Mouse (Mus musculus) heart, embryonic 16.5 days (tissue): ENCODE measurements around the gene Fgfr3. TPM values are rescaled to one million over a fixed set of nuclear protein-coding genes. Genes with fewer than 3 reads are reported as not detected.
A peak's percentile ranks its signal among the peaks of the same experiment; 100 is the strongest.

Experiments used
- ATAC-seq: fragments of 200-750 bp; cut with Nextera tagmentation; replicated peaks from 2 replicates; pipeline ENCODE4 v1.8.0; 2017; ENCODE audit warnings: moderate number of reproducible peaks; ENCODE audit not compliant: insufficient read depth, low FRiP score; ENCODE audit errors: extremely low read depth
- H3K27ac ChIP-seq: fragments of 300-500 bp; sonication (generic); 2 replicates; pipeline ENCODE4 v1.5.1; 2014; ENCODE audit warnings: mild to moderate bottlenecking, low read length, control low read depth, moderate library complexity
- H3K27me3 ChIP-seq: fragments of 300-500 bp; sonication (generic); 2 replicates; pipeline ENCODE4 v1.6.1; 2014; ENCODE audit warnings: low read length, mixed read lengths; ENCODE audit not compliant: control insufficient read depth, insufficient read depth
- H3K36me3 ChIP-seq: fragments of 300-500 bp; sonication (generic); 2 replicates; pipeline ENCODE4 v1.6.1; 2014; ENCODE audit not compliant: control insufficient read depth, insufficient read depth
- H3K4me1 ChIP-seq: fragments of 300-500 bp; sonication (generic); 2 replicates; pipeline ENCODE4 v1.6.1; 2014; ENCODE audit warnings: low read length, mixed read lengths; ENCODE audit not compliant: control insufficient read depth, insufficient read depth
- H3K4me2 ChIP-seq: fragments of 300-500 bp; sonication (generic); 2 replicates; pipeline ENCODE4 v1.6.1; 2014; ENCODE audit warnings: low read depth, mild to moderate bottlenecking, control low read depth, low read length
- H3K4me3 ChIP-seq: fragments of 300-500 bp; sonication (generic); 2 replicates; pipeline ENCODE4 v1.5.1; 2014; ENCODE audit warnings: mild to moderate bottlenecking, control low read depth, low read length
- H3K9ac ChIP-seq: fragments of 300-500 bp; sonication (generic); 2 replicates; pipeline ENCODE4 v1.6.1; 2014; ENCODE audit warnings: low read length, control low read depth
- H3K9me3 ChIP-seq: fragments of 300-500 bp; sonication (generic); replicated peaks from 2 replicates; pipeline ENCODE4 v1.6.1; 2016; ENCODE audit warnings: low read length; ENCODE audit not compliant: control insufficient read depth
- WGBS: fragments of 180-500 bp; shearing (Covaris S2); extraction: QIAGEN DNeasy Blood & Tissue Kit; methylation state at CpG from one replicate; pipeline ENCODE4 v1.1.7; 2014; 5-methylcytosine and 5-hydroxymethylcytosine counted together
- polyA plus RNA-seq: library from polyadenylated mRNA; unstranded; fragments of >200 nt; fragmentation: Nextera tagmentation; extraction: Ambion mirVana; gene quantifications from 2 replicates; pipeline ENCODE4 v1.2.1, GENCODE M21; 2015

Fgfr3 gene
- polyA plus RNA-seq, 1 experiment from 2014 or later: 3.9 TPM

- WGBS: under 1% methylated on average over 53 of the region's 53 CpGs
- no peak; the same call in 1 of the 2 replicates for ATAC-seq
- Histone ChIP-seq H3K9ac (peak overlapping the region; percentile 73), H3K9me3 (no peaks in the 10 kb centered on the region), H3K4me1 (peaks cover 14% of the 10 kb centered on the region), H3K36me3 (no peaks in the 10 kb centered on the region), H3K4me3 (peak overlapping the region; percentile 60), H3K27ac (no peak overlapping the region), H3K27me3 (peaks cover 25% of the 10 kb centered on the region), H3K4me2 (peak overlapping the region; percentile 98)
Observed at GRCm38 (mm10) chr5:33722266-33723018, 968 bp downstream of the Fgfr3 start.

GRCm38 (mm10) chr5:33723019-33723640 is 1.7 kb downstream of the Fgfr3 start:
- Histone ChIP-seq H3K4me3 (peak overlapping the region; percentile 60), H3K9ac (peak overlapping the region; percentile 73), H3K36me3 (no peaks in the 10 kb centered on the region), H3K4me1 (peaks cover 14% of the 10 kb centered on the region), H3K27ac (no peak overlapping the region), H3K4me2 (peak overlapping the region; percentile 98), H3K9me3 (no peaks in the 10 kb centered on the region), H3K27me3 (peaks cover 25% of the 10 kb centered on the region)
- 1% methylated on average over 61 of the region's 61 CpGs for WGBS
- ATAC-seq: no peak

- H3K9me3 ChIP-seq: no peaks in the 10 kb centered on the region
- H3K4me1 ChIP-seq: peaks cover 14% of the 10 kb centered on the region
- H3K36me3 ChIP-seq: no peaks in the 10 kb centered on the region
- H3K27ac ChIP-seq: no peak overlapping the region
- ATAC-seq: no peak
- peaks cover 25% of the 10 kb centered on the region for H3K27me3 ChIP-seq
- H3K9ac ChIP-seq: peak overlapping the region; percentile 73
- H3K4me3 ChIP-seq: peak overlapping the region; percentile 60
- H3K4me2 ChIP-seq: peak overlapping the region; percentile 98
- 19% methylated on average over 36 of the region's 36 CpGs for WGBS
Observed at GRCm38 (mm10) chr5:33723641-33724465, 2.4 kb downstream of the Fgfr3 start.

GRCm38 (mm10) chr5:33726081-33726647 is 4.7 kb downstream of the Fgfr3 start:
- ATAC-seq: no peak
- 84% methylated on average over 7 of the region's 7 CpGs for WGBS
- H3K9ac ChIP-seq: no peak overlapping the region
- peaks cover 22% of the 10 kb centered on the region for H3K27me3 ChIP-seq
- H3K9me3 ChIP-seq: no peaks in the 10 kb centered on the region
- H3K4me1 ChIP-seq: peaks cover 10% of the 10 kb centered on the region
- no peak overlapping the region for H3K27ac ChIP-seq
- no peak overlapping the region for H3K4me3 ChIP-seq
- H3K36me3 ChIP-seq: no peaks in the 10 kb centered on the region
- no peak overlapping the region for H3K4me2 ChIP-seq

- Histone ChIP-seq H3K4me1 (peaks cover 8% of the 10 kb centered on the region), H3K36me3 (no peaks in the 10 kb centered on the region), H3K9me3 (no peaks in the 10 kb centered on the region), H3K27me3 (peaks cover 22% of the 10 kb centered on the region), H3K4me3 (no peak overlapping the region), H3K4me2 (no peak overlapping the region), H3K27ac (no peak overlapping the region), H3K9ac (no peak overlapping the region)
- WGBS: 76% methylated on average over 1 of the region's 1 CpGs
- no peak for ATAC-seq
Observed at GRCm38 (mm10) chr5:33726891-33727290, 5.4 kb downstream of the Fgfr3 start.

- H3K36me3 ChIP-seq: no peaks in the 10 kb centered on the region
- no peaks in the 10 kb centered on the region for H3K9me3 ChIP-seq
- H3K27me3 ChIP-seq: peaks cover 12% of the 10 kb centered on the region
- H3K27ac ChIP-seq: no peak overlapping the region
- no peak overlapping the region for H3K4me2 ChIP-seq
- 79% methylated on average over 7 of the region's 7 CpGs for WGBS
- no peak overlapping the region for H3K9ac ChIP-seq
- no peak for ATAC-seq
- no peak overlapping the region for H3K4me3 ChIP-seq
- H3K4me1 ChIP-seq: no peaks in the 10 kb centered on the region
Observed at GRCm38 (mm10) chr5:33728841-33729240, 7.4 kb downstream of the Fgfr3 start.

- Histone ChIP-seq H3K9me3 (no peaks in the 10 kb centered on the region), H3K9ac (no peak overlapping the region), H3K4me2 (no peak overlapping the region), H3K4me3 (no peak overlapping the region), H3K36me3 (no peaks in the 10 kb centered on the region), H3K4me1 (no peaks in the 10 kb centered on the region), H3K27me3 (no peaks in the 10 kb centered on the region), H3K27ac (no peak overlapping the region)
- WGBS: 56% methylated on average over 5 of the region's 5 CpGs
- ATAC-seq: no peak
Observed at GRCm38 (mm10) chr5:33730516-33730915, 9.0 kb downstream of the Fgfr3 start.

- H3K4me3 ChIP-seq: no peak overlapping the region
- H3K9me3 ChIP-seq: no peaks in the 10 kb centered on the region
- WGBS: 74% methylated on average over 21 of the region's 21 CpGs
- H3K4me1 ChIP-seq: no peaks in the 10 kb centered on the region
- no peaks in the 10 kb centered on the region for H3K36me3 ChIP-seq
- H3K27ac ChIP-seq: no peak overlapping the region
- no peak overlapping the region for H3K9ac ChIP-seq
- H3K27me3 ChIP-seq: no peaks in the 10 kb centered on the region
- no peak overlapping the region for H3K4me2 ChIP-seq
- ATAC-seq: no peak
Observed at GRCm38 (mm10) chr5:33731051-33731450, 9.6 kb downstream of the Fgfr3 start.
